Mouse (Mus musculus): ENCODE measurements around the gene Gabpb2.

Gabpb2 gene

GRCm38 (mm10) chr3:95199101-95199500 lies 18.6 kb downstream of the Gabpb2 start:
- in situ Hi-C loops (cut with MboI, MseI): loop anchor here (10.0 kb wide), 1 partner anchor 134 kb away; no protein-coding TSS in a partner anchor

GRCm38 (mm10) chr3:95195772-95196171 lies 21.9 kb downstream of the Gabpb2 start:
- in situ Hi-C loops (cut with MboI, MseI): loop anchor here (10.0 kb wide), 1 partner anchor 131 kb away; no protein-coding TSS in a partner anchor

GRCm38 (mm10) chr3:95194721-95195135 lies 23.0 kb downstream of the Gabpb2 start:
- in situ Hi-C loops (cut with MboI, MseI): loop anchor here (10.0 kb wide), 1 partner anchor 130 kb away; no protein-coding TSS in a partner anchor

GRCm38 (mm10) chr3:95186888-95187287 lies 30.8 kb downstream of the Gabpb2 start:
- in situ Hi-C loops (cut with MboI, MseI): no loop called here

GRCm38 (mm10) chr3:95186100-95186499 lies 31.6 kb downstream of the Gabpb2 start:
- in situ Hi-C loops (cut with MboI, MseI): no loop called here

GRCm38 (mm10) chr3:95184796-95185577 lies 32.7 kb downstream of the Gabpb2 start:
- in situ Hi-C loops (cut with MboI, MseI): no loop called here

GRCm38 (mm10) chr3:95181841-95182240 lies 35.9 kb downstream of the Gabpb2 start:
- in situ Hi-C loops (cut with MboI, MseI): no loop called here

- in situ Hi-C loops (cut with MboI, MseI): no loop called here
Measured at GRCm38 (mm10) chr3:95179890-95180289, 37.8 kb downstream of the Gabpb2 start.

- in situ Hi-C loops (cut with MboI, MseI): no loop called here
Measured at GRCm38 (mm10) chr3:95178948-95179347, 38.8 kb downstream of the Gabpb2 start.

GRCm38 (mm10) chr3:95177583-95177982 lies 40.1 kb downstream of the Gabpb2 start:
- in situ Hi-C loops (cut with MboI, MseI): no loop called here

GRCm38 (mm10) chr3:95176500-95176899 lies 41.2 kb downstream of the Gabpb2 start:
- in situ Hi-C loops (cut with MboI, MseI): no loop called here

GRCm38 (mm10) chr3:95174011-95174592 lies 43.6 kb downstream of the Gabpb2 start:
- in situ Hi-C loops (cut with MboI, MseI): no loop called here

- in situ Hi-C loops (cut with MboI, MseI): no loop called here
Measured at GRCm38 (mm10) chr3:95173256-95173949, 44.3 kb downstream of the Gabpb2 start.

GRCm38 (mm10) chr3:95172526-95173255 lies 45.0 kb downstream of the Gabpb2 start:
- in situ Hi-C loops (cut with MboI, MseI): no loop called here

- in situ Hi-C loops (cut with MboI, MseI): no loop called here
Measured at GRCm38 (mm10) chr3:95171105-95171504, 46.6 kb downstream of the Gabpb2 start.

- in situ Hi-C loops (cut with MboI, MseI): no loop called here
Measured at GRCm38 (mm10) chr3:95169996-95170395, 47.7 kb downstream of the Gabpb2 start.

- in situ Hi-C loops (cut with MboI, MseI): no loop called here
Measured at GRCm38 (mm10) chr3:95164840-95165239, 52.9 kb downstream of the Gabpb2 start.

- in situ Hi-C loops (cut with MboI, MseI): no loop called here
Measured at GRCm38 (mm10) chr3:95164256-95164550, 53.5 kb downstream of the Gabpb2 start.

GRCm38 (mm10) chr3:95163419-95164255 lies 54.1 kb downstream of the Gabpb2 start:
- in situ Hi-C loops (cut with MboI, MseI): no loop called here

GRCm38 (mm10) chr3:95162345-95162628 lies 55.4 kb downstream of the Gabpb2 start:
- in situ Hi-C loops (cut with MboI, MseI): no loop called here

GRCm38 (mm10) chr3:95161618-95162344 lies 55.9 kb downstream of the Gabpb2 start:
- in situ Hi-C loops (cut with MboI, MseI): no loop called here
